Mouse (Mus musculus): Measurements from ENCODE around the gene Ank3. TPM values are rescaled to one million over a fixed set of nuclear protein-coding genes. Genes with fewer than 3 reads are reported as not detected.
A peak's percentile ranks its signal among the peaks of the same experiment; 100 is the strongest.

The Ank3 gene
- polyA plus RNA-seq, 1 experiment from 2014 or later: 30.6 TPM

GRCm38 (mm10) chr10:69652660-69653059, 254.1 kb downstream of the Ank3 start:
- Histone ChIP-seq H3K4me2 (peak overlapping the region; percentile 26; the same call in 1 of the 2 replicates), H3K4me3 (no peak overlapping the region), H3K27me3 (no peaks in the 10 kb centered on the region), H3K9ac (no peak overlapping the region), H3K27ac (peak overlapping the region; percentile 41), H3K36me3 (no peaks in the 10 kb centered on the region), H3K4me1 (replicated peaks) (peaks cover 42% of the 10 kb centered on the region), H3K9me3 (replicated peaks) (no peaks in the 10 kb centered on the region)
- 0 out of 2 replicates have a peak, but pooled peaks have one; percentile 19 for ATAC-seq (replicated peaks; ENCODE audit: insufficient number of reproducible peaks, insufficient read depth, low FRiP score, low read depth)
- 32% methylated on average over 5 of the region's 5 CpGs for WGBS

- Histone ChIP-seq H3K27ac (peak overlapping the region; percentile 41), H3K9ac (no peak overlapping the region), H3K27me3 (no peaks in the 10 kb centered on the region), H3K36me3 (no peaks in the 10 kb centered on the region), H3K4me1 (replicated peaks) (peaks cover 42% of the 10 kb centered on the region), H3K4me3 (no peak overlapping the region), H3K9me3 (replicated peaks) (no peaks in the 10 kb centered on the region), H3K4me2 (peak overlapping the region; percentile 26; the same call in 1 of the 2 replicates)
- no peak for ATAC-seq (replicated peaks; ENCODE audit: insufficient number of reproducible peaks, insufficient read depth, low FRiP score, low read depth)
- 8% methylated on average over 5 of the region's 5 CpGs for WGBS
Observed at GRCm38 (mm10) chr10:69653121-69653677, 254.6 kb downstream of the Ank3 start.

- no peaks in the 10 kb centered on the region for H3K9me3 ChIP-seq (replicated peaks)
- H3K4me3 ChIP-seq: no peak overlapping the region
- ATAC-seq (replicated peaks; ENCODE audit: insufficient number of reproducible peaks, insufficient read depth, low FRiP score, low read depth): no peak
- no peak overlapping the region; the same call in 1 of the 2 replicates for H3K9ac ChIP-seq
- no peaks in the 10 kb centered on the region for H3K36me3 ChIP-seq
- no peak overlapping the region for H3K27ac ChIP-seq
- no peak overlapping the region for H3K4me2 ChIP-seq
- H3K4me1 ChIP-seq (replicated peaks): peaks cover 42% of the 10 kb centered on the region
- no peaks in the 10 kb centered on the region for H3K27me3 ChIP-seq
- WGBS: 93% methylated on average over 2 of the region's 2 CpGs
Observed at GRCm38 (mm10) chr10:69654176-69654575, 255.6 kb downstream of the Ank3 start.

- Histone ChIP-seq H3K27ac (no peak overlapping the region), H3K4me1 (replicated peaks) (peaks cover 41% of the 10 kb centered on the region), H3K9me3 (replicated peaks) (no peaks in the 10 kb centered on the region), H3K36me3 (no peaks in the 10 kb centered on the region), H3K27me3 (no peaks in the 10 kb centered on the region), H3K9ac (no peak overlapping the region), H3K4me2 (no peak overlapping the region), H3K4me3 (no peak overlapping the region)
- ATAC-seq (replicated peaks; ENCODE audit: insufficient number of reproducible peaks, insufficient read depth, low FRiP score, low read depth): no peak
- 14% methylated on average over 13 of the region's 13 CpGs for WGBS
Observed at GRCm38 (mm10) chr10:69654866-69655633, 256.5 kb downstream of the Ank3 start.

- peaks cover 35% of the 10 kb centered on the region for H3K4me1 ChIP-seq (replicated peaks)
- H3K9ac ChIP-seq: no peak overlapping the region
- H3K4me2 ChIP-seq: no peak overlapping the region
- H3K36me3 ChIP-seq: no peaks in the 10 kb centered on the region
- 17% methylated on average over 3 of the region's 3 CpGs for WGBS
- H3K27me3 ChIP-seq: no peaks in the 10 kb centered on the region
- no peak for ATAC-seq (replicated peaks; ENCODE audit: insufficient number of reproducible peaks, insufficient read depth, low FRiP score, low read depth)
- no peak overlapping the region for H3K27ac ChIP-seq
- H3K4me3 ChIP-seq: no peak overlapping the region
- no peaks in the 10 kb centered on the region for H3K9me3 ChIP-seq (replicated peaks)
Observed at GRCm38 (mm10) chr10:69656321-69656720, 257.7 kb downstream of the Ank3 start.

GRCm38 (mm10) chr10:69659818-69660217, 261.2 kb downstream of the Ank3 start:
- Histone ChIP-seq H3K27me3 (no peaks in the 10 kb centered on the region), H3K4me1 (replicated peaks) (peaks cover 7% of the 10 kb centered on the region; the same call in 1 of the 2 replicates), H3K9me3 (replicated peaks) (no peaks in the 10 kb centered on the region), H3K36me3 (no peaks in the 10 kb centered on the region), H3K4me2 (no peak overlapping the region), H3K9ac (no peak overlapping the region), H3K27ac (no peak overlapping the region), H3K4me3 (no peak overlapping the region)
- WGBS: 85% methylated on average over 4 of the region's 4 CpGs
- no peak for ATAC-seq (replicated peaks; ENCODE audit: insufficient number of reproducible peaks, insufficient read depth, low FRiP score, low read depth)

GRCm38 (mm10) chr10:69662338-69662737, 263.8 kb downstream of the Ank3 start:
- Histone ChIP-seq H3K4me3 (no peak overlapping the region), H3K27me3 (no peaks in the 10 kb centered on the region), H3K4me2 (no peak overlapping the region), H3K9me3 (replicated peaks) (no peaks in the 10 kb centered on the region), H3K9ac (no peak overlapping the region), H3K27ac (no peak overlapping the region), H3K4me1 (replicated peaks) (no peaks in the 10 kb centered on the region; the same call in 1 of the 2 replicates), H3K36me3 (no peaks in the 10 kb centered on the region)
- WGBS: 10% methylated on average over 7 of the region's 7 CpGs
- no peak for ATAC-seq (replicated peaks; ENCODE audit: insufficient number of reproducible peaks, insufficient read depth, low FRiP score, low read depth)

- Histone ChIP-seq H3K4me2 (no peak overlapping the region), H3K27ac (no peak overlapping the region), H3K4me1 (replicated peaks) (peaks cover 15% of the 10 kb centered on the region; the same call in 1 of the 2 replicates), H3K36me3 (no peaks in the 10 kb centered on the region), H3K27me3 (no peaks in the 10 kb centered on the region), H3K4me3 (no peak overlapping the region), H3K9ac (no peak overlapping the region), H3K9me3 (replicated peaks) (no peaks in the 10 kb centered on the region)
- no peak for ATAC-seq (replicated peaks; ENCODE audit: insufficient number of reproducible peaks, insufficient read depth, low FRiP score, low read depth)
- 80% methylated on average over 4 of the region's 4 CpGs for whole genome bisulfite sequencing
Observed at GRCm38 (mm10) chr10:69667482-69667881, 268.9 kb downstream of the Ank3 start.

- Histone ChIP-seq H3K27me3 (no peaks in the 10 kb centered on the region), H3K36me3 (no peaks in the 10 kb centered on the region), H3K4me3 (no peak overlapping the region), H3K9ac (no peak overlapping the region), H3K27ac (no peak overlapping the region), H3K4me1 (replicated peaks) (peaks cover 15% of the 10 kb centered on the region; the same call in 1 of the 2 replicates), H3K9me3 (replicated peaks) (no peaks in the 10 kb centered on the region), H3K4me2 (no peak overlapping the region)
- 22% methylated on average over 1 of the region's 1 CpGs for WGBS
- ATAC-seq (replicated peaks; ENCODE audit: insufficient number of reproducible peaks, insufficient read depth, low FRiP score, low read depth): no peak
Observed at GRCm38 (mm10) chr10:69670496-69670895, 271.9 kb downstream of the Ank3 start.

- no peak overlapping the region for H3K4me2 ChIP-seq
- WGBS: 34% methylated on average over 2 of the region's 2 CpGs
- ATAC-seq (replicated peaks; ENCODE audit: insufficient number of reproducible peaks, insufficient read depth, low FRiP score, low read depth): no peak
Observed at GRCm38 (mm10) chr10:69670959-69671358, 272.4 kb downstream of the Ank3 start.

GRCm38 (mm10) chr10:69671505-69671904, 272.9 kb downstream of the Ank3 start:
- Histone ChIP-seq H3K36me3 (no peaks in the 10 kb centered on the region), H3K9me3 (replicated peaks) (no peaks in the 10 kb centered on the region), H3K27me3 (no peaks in the 10 kb centered on the region), H3K9ac (no peak overlapping the region), H3K27ac (no peak overlapping the region), H3K4me1 (replicated peaks) (peaks cover 15% of the 10 kb centered on the region; the same call in 1 of the 2 replicates), H3K4me3 (no peak overlapping the region), H3K4me2 (no peak overlapping the region)
- 83% methylated on average over 3 of the region's 3 CpGs for WGBS
- no peak for ATAC-seq (replicated peaks; ENCODE audit: insufficient number of reproducible peaks, insufficient read depth, low FRiP score, low read depth)

More at GRCm38 (mm10) chr10:69670959-69671358, 272.4 kb downstream of the Ank3 start:
- no peaks in the 10 kb centered on the region for H3K27me3 ChIP-seq
- no peak overlapping the region for H3K9ac ChIP-seq
- no peaks in the 10 kb centered on the region for H3K9me3 ChIP-seq (replicated peaks)
- no peak overlapping the region for H3K4me3 ChIP-seq
- H3K36me3 ChIP-seq: no peaks in the 10 kb centered on the region
- H3K4me1 ChIP-seq (replicated peaks): peaks cover 15% of the 10 kb centered on the region; the same call in 1 of the 2 replicates
- no peak overlapping the region for H3K27ac ChIP-seq

All from heart, embryonic 15.5 days (tissue).